Mouse (Mus musculus) neural tube, embryonic 10.5 days (tissue): ENCODE measurements at regions not wholly inside any gene's neighbourhood (a gene's known extent, or its start where the extent isn't known, plus 50 kb on each side); places are given as distances from the start of the nearest gene placed in this dataset.
"Not testable (repeated sequence)": the region's sequence is repeated elsewhere in the genome, so short reads cannot be mapped to it uniquely, and the experiment has no call there.

Experiments used
- DNase-seq: peaks from one replicate; pipeline ENCODE4 v3.0.0-alpha.2; 2017; ENCODE audit warnings: low spot score; ENCODE audit errors: extremely low spot score

DNA sequence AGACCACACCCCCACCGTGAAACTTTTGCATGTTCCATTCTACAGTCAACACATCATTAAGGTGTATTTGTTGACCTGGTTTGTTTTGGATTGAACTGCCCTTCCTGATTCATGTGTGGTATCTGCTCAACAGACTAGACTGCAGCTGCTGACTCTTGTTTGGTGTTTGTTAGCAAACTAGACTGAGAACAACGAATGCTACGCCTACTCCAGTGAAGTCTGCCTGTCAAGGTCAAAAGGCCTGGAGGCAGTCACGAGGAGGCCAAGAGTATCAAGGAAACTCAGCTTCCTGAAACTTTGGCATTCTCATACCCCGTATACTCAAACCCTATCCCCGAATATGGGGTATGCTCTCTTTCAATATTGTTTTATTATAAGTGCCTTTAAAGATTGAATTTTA, 194.2 kb upstream of the Spin1 start:
- DNase-seq, result not testable (repeated sequence)

DNA sequence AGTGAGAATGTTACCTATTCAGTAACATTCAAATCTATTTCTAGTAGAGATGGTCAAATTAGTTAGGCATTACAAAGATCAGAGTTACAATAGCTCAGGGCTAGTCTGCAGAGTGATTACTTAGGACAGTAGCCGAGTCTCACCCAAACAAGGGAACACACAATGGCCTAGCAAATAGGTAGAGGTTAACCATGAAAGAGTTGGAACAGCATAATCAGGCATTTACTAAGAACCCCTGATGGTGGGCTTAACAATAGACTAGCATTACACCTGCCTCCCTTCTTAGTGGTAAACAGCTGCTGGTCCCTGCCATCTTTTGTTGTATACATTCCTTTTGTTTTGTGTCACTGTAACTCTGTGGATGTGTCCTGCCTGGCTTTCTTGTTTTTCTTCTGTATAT, 193.8 kb upstream of the Spin1 start:
- no peak for DNase-seq

DNA sequence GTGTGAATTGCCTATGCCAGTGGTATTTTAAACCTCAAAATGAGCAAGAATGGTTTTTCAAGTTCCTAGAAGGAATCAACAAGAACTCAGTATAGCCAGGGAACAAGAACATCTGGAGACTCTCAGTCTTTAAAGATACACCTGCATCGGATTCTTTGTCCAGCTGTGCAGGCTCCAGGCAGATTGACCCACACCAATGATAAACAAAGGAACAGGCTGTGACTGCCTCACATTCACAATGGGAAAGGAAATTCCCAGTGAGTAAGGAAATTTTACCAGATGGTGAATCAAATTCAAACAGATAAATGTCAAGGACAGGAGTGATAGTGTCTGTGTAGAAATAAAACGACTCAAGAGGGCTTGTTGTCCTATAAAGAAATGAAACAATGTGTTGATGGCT, 187.9 kb upstream of the Spin1 start:
- DNase-seq, result not testable (repeated sequence)

DNA sequence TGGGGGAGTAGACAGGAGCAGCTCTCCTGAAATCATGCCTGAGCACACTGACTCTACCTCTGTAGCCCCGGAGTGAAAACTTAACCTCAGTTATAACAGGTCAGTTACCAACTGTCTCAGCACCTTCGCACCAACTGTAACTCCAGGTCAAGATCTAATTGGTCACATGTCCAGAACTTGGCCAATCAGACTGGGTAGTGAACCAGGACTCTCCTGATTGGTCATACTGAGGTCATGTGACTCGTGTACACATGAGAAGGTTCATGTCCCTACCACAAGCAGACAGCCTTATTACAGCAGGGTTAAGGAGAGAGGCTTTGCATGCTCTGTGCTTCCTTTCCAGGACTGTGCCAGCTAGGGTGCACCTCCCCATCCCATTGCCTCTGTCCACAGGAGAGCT, 166.7 kb upstream of the Spin1 start:
- DNase-seq, result not testable (repeated sequence)

DNA sequence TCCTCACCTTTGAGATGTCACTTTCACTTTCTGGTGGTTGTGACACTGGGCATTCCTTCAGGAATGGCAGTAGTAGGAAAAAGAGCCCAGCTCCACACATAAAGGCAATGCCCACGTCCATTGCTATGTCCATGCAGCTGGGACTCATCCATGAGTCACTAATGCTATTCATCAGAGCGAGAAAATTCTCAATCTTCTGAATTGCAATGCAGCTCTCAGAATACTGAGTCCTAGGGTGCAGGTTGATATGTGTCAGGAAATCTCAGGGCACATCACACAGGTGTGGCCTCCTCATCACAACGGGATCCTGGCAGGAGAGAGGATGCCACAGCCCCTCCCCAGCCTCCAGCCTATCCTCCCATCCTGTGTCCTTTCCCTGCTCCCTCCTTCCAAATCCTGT, 158.1 kb upstream of the Spin1 start:
- DNase-seq, result no peak

DNA sequence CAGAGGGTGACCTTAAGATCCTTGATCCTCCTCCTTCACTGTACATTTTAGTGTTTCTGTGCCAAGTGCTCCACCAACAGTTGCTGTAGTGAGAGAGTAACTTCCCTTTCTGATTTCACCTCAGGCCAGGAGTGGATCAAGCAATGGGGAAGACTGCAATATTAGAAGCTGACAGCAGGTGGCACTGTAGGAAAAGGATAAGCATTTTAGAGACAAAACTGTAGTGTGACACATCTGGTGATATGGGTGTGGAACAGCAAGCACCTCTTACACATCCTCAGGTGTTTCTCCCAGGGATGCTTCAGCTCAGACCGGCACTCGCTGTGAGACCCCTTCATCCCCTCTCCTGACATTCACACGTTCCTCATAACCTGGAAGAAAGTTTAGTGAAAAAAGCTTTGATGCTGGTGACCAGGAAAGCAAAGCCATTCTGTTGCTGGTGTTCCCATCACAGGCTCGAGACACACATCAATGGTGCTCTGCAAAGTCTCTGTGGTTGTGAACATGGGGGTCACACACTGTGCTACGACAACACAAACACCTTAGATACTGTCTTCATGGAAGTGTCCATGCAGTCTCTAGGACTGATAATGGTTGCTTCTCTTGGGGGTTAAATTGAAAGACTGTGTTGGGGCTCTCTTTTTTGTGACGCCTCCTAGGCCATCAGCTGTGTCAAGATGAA, 151.0 kb upstream of the Spin1 start:
- DNase-seq, result peak; percentile 78

DNA sequence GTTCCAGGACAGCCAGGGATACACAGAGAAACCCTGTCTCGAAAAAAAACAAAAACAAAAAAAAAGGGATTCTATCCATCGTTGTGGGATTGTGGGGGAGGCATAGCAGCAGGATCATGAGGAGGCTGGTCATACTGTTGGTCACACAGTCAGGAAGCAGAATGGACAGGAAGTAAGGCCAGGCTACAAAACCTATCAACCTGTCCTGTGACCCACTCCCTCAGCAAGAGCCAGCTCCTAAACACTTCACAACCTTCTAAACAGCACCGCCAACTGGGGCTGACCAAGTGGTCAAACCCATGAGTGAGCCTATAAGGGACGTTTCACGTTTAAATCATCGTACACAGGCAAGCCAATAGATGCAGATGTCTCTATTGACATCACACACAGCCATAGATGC, 146.0 kb upstream of the Spin1 start:
- no peak for DNase-seq

DNA sequence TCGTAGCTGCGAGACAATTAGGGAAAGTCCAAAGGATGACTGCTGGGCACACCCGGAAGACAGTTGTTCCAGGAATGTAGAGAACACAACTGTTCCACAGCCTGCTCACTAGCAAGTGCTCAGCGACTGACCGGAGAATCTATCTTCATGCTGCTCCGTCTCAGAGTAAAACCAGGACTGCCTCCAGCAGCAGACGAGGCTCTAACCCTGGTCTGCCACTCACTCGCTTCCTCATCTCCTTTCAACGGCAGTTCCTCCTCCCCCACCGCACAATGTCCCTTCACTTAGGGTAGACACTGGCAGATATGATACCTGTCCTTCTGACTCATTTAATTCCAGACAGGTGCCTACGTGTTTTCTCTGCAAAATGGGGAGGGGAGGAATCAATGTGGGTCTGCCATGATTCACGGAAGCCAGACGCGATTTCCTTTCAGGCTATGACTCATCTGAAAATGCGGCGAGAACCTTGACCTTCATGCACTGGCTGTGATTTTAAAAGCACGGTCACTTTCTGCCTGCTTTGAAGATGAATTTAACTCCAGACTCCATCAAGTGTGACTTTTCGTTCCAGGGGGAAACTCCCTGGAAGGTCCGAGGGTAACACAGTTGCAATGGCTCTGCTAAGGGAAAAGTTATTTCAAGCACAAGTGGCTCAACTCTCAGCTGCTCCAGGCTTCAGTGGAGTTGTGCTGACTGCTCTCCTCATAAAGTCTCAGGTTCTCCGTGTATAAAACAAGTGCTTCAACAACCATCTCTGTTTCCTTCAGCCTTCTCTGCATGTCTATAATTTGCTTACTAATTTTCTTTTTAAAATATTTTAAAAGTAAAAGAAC, 142.4 kb upstream of the Spin1 start:
- no peak for DNase-seq

DNA sequence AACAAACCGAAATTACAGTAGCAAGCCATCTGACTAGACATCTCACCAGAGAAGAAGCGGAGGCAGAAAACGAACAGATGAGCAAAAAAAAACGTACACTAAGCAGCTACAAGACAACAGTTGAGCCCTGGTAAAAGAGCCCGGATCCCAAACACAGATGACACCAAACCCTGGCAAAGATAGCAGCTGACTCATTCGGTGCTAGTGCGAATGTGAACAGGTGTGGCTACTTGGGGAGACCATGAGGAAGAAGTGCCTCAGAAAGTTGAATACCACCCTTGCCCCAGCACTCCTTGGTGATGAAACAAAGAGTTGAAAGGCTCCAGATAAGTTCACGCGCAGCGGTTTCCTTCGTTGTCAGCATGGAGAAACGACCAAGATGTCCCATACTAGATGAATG, 139.8 kb upstream of the Spin1 start:
- DNase-seq, result no peak

DNA sequence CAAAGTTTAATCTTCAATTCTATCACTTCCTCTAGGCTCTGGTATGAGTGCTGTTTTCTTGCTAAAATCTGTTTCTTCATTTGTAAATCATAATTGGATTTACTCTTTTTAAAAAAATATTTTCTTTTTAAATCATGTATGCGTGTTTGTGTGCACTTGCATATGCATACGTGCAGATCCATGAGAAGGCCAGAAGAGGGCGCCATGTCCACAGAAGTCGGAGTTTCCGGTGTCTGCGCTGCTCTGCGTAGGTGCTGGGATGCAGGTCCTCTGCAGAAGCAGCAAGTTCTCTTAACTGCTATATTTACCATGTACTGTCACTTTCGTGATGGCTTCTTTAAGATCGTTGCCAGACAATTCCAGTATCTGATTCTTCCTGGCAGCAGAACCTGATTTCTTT, 136.6 kb upstream of the Spin1 start:
- DNase-seq, result no peak

DNA sequence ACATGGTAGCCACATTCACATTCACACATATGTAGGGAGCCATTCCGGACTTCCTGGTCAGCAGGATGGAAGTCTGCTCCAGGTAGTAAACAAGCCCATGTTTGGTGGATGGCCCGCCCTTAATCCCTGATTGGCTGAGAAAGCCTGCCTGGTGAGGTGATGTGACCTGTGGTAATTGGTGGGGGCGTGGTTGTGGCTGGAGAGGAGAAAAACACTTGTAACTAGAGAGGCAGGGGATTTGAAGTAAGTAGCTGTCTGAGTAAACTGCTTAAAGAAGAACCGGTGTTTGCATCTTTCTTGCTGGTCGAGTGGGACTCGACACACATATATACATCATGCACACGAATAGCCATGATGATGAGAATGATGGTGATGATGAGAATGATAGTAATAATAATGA, 135.6 kb upstream of the Spin1 start:
- not testable (repeated sequence) for DNase-seq

DNA sequence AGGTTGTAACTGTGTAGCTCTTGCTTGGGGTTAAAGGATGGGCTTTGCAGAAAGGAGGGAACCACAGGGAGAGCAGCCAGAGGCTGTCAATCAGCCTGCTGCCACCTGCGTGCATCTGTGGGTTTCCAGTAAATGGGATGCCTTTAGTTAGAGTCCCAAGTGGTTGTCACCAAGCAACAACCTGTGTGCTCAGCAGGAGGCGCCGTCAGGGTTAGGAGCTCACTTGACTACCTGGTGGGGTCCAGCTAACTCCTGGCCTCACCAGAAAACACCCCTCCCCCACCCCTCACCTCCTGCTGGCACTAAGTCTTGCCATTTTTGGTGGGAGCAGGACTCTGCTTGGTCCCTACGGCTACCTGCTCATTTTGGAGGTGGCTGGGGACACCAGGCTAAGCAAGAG, 135.0 kb upstream of the Spin1 start:
- DNase-seq, result no peak

DNA sequence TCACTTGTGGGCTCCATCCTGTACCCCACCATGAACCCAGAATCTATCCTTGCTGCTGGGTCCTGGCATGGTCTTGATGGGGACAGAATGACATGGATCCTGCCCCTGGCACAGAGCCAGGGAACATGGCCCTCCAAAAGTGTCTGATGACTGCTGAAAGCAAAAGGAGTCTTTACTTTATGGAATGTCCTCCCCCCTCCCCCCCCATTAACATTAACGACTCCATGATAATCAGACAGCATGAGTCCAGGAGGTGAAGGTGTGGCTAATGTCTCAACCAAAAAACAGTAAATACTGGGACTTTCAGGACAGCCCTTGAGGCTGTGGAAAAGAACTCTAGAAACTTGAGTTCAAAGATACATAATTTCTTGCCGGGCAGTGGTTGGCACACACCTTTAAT, 133.9 kb upstream of the Spin1 start:
- DNase-seq, result no peak

DNA sequence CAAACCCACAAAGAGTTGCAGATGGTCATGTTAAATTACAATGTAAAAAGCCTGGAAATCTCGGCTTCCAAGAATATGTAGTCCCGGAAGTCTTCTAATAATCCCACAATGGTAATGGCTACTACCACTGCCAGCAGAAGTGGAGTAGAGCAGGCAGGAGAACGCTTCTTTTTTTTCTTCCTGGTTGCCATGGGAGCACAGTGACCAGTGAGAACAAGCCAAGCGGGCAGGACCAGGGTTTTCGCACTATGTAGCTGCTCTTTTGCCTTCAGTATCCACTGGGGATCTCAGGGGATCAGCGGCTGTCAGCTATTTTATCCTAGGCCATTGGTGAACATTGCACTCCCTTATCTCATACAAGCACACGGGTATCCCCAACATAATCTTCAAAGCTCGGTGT, 127.3 kb upstream of the Spin1 start:
- no peak for DNase-seq

DNA sequence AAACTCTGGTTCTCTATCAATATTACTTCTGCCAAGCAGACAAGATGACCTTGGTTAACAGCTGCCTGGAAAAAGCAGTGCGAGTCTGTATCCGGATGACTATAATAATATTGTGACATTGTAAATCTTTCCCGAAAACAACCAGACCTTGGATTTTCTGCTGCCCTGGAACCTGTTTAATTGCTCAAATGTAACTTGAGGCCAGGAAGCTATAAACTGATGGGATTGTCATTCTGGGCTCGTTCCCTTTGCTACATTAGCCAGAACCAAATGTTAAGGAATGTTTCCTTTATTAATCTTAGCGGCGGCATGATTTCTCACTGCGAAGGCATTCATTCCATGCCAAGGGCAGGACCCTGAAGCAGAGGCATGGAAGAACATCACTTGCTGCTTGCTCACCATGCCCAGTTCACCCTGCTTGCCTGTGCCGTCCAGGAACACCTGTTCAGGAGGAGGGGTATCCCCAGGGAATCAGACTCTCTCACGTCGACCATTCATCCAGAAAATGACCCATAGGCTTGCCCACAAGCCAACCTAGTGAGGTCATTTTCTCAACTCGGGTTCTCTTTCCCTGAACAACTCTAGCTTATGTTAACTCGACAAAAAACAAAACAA, 125.3 kb upstream of the Spin1 start:
- DNase-seq, result no peak

DNA sequence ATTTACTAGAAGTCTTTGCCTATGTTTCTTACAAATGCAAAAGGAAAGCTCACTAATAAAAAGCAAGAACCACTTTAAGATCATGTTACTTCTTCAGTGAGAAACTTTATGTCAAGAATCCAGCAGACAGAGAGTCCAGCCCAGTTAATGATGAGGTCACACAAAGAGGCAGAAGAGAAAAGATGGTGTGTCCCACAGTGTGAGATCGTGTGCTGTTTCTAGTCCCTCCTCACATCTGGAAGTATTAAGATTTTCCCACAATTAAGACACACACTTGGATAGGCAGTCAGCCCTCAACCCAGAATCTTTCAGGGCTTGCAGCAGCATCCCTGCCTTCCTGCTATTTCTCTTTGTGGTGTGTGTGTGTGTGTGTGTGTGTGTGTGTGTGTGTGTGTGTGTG, 118.7 kb upstream of the Spin1 start:
- no peak for DNase-seq

DNA sequence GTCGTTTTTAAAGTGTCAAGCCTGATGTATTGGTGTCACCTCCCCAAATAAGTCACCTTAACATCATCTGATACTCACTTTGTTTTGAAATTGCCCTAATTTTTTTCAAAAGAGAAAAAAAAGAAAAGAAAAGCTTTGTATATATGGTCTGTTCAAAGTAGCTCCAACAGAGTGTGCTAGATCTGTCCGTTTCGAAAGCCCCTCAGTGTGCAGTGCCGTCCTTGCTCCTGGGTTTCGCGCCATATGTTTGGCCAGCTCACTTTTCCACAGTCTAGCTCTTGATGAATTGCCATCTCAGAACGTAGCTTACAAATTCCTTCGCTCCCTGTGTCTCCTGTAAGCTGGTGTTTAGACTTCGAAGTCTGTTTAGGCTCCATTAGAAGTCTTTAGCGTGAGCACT, 117.7 kb upstream of the Spin1 start:
- DNase-seq, result no peak

DNA sequence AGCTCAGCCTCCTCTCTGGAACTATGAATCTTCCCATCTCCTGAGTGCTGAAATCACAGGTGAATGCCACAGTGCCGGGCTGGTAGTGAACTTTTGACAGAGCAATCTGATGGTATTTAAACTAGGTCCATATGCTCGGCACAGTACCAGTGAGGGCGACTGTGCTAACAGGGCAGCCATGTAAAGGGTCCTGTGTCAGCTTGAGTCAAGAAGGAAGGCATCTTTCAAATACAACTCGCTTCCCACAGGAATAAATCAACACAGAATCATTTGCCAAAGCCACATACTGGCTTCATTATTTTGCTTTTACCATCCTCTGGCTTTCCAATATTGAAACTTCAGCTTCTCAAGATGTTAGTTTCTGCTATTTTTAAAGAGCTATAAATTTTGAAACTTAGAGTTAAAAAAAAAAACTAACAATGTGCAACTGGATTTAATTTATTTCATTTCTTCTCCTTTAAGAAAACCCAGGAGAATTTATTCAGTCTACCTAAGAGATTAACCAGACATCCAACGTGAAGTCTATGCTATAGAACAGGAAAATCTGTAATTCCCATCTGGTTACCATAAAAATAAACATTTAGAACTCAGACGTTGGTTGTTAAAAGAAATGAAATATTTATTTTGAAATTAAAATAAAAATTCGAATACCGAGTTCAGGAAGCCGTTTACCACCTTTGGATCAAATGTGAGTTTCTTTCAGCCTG, 108.8 kb upstream of the Spin1 start:
- no peak for DNase-seq

DNA sequence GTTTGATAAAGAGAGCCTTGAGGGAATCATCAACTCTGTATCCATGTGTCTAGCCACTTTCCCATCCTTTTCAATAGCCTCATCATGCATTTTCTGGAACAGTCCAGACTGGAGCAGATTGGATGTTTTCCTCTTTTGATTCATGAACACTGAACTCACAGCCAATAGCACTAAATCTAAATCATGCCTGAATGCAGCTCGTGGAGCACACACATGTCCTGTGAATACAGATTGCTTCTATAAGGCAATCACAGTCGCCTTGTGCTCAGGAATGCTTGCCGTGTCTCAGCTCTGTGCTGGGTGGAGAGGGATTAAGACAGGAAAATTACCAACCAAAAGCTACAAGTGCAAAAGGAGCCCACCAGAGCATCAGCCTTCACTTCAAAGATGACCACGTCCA, 100.9 kb upstream of the Spin1 start:
- DNase-seq, result no peak

DNA sequence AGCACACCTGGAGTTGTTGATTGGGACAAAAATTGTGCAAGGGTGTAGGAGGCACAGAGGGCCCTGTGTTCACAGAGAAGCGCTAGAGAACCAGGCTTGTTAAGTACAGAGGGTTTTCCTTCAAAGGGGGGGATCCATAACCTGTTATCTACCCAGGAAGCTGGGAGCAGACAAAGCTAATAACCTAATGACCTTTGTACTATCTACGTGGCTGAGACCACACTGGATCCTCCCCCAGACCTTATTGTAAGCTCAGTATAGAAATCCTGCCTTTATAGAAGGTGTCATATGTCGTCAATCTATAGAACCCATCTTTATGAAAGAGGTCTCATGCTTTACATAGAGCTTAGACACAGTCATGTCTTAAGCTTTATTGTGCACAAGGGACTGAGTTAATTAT, 95.9 kb upstream of the Spin1 start:
- no peak for DNase-seq

DNA sequence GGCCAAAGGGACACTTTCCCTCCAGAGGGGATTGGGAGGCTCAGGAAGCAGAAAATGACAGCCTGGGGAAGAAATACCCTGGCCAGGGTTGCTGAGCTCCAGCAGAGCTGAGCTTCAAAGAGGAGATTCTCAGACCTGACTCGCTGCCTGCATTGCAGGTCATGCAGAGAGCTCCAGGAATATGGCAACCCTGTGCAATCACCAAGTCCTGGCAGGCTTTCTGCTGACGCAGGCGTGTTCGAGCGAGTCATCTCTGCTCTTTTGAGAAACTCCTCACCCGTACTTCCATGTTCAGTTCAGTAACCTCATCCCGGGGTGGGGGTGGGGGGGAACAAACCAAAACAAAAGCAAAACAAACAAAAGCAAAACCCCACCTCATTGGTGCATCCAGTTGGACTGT, 89.9 kb upstream of the Spin1 start:
- DNase-seq, result no peak

DNA sequence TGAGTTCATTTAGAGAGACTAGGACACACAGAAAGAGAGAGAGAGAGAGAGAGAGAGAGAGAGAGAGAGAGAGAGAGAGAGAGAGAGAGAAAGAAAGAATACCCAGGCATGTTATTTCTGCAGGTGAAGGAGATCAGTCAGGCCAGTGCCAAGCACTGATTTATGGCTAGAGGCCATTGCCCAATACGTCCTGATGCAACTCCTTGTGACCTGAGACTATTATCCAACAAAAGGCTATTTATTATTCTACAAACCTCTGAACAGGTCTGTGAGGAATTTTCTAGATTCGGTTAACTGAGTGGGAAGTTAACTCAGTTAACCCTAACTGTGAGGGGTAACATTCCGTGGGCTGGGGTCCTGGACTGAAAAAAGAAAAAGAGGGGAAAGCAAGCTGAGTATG, 84.5 kb upstream of the Spin1 start:
- no peak for DNase-seq
